Mouse (Mus musculus) thymus, adult 2 months (tissue): ENCODE results near the gene Nexn. TPM values are rescaled to one million over a fixed set of nuclear protein-coding genes. Genes with fewer than 3 reads are reported as not detected.

ENCODE experiments used
- DNase-seq: peaks from one replicate; pipeline ENCODE4 v3.0.0; 2021
- H3K27ac ChIP-seq: fragments of 200-500 bp; 2 replicates; pipeline ENCODE4 v1.5.1; 2012; ENCODE audit warnings: low read length, control low read depth; ENCODE audit not compliant: control insufficient read depth, insufficient read depth
- H3K27me3 ChIP-seq: fragments of 200-500 bp; 2 replicates; pipeline ENCODE4 v1.6.1; 2012; ENCODE audit warnings: mild to moderate bottlenecking, low read length, moderate library complexity, mixed read lengths; ENCODE audit not compliant: control insufficient read depth, insufficient read depth
- H3K36me3 ChIP-seq: fragments of 200-500 bp; 2 replicates; pipeline ENCODE4 v1.6.1; 2012; ENCODE audit warnings: mild to moderate bottlenecking, low read length, moderate library complexity; ENCODE audit not compliant: control insufficient read depth, insufficient read depth
- H3K4me1 ChIP-seq: fragments of 200-500 bp; replicated peaks from 2 replicates; pipeline ENCODE4 v1.6.1; 2012; ENCODE audit warnings: low read length; ENCODE audit not compliant: control insufficient read depth, insufficient read depth
- H3K4me3 ChIP-seq: fragments of 200-500 bp; 2 replicates; pipeline ENCODE4 v1.5.1; 2012; ENCODE audit warnings: mild to moderate bottlenecking, low read length, control low read depth, moderate library complexity; ENCODE audit not compliant: control insufficient read depth, insufficient read depth
- CTCF ChIP-seq: fragments of 200-500 bp; IDR thresholded peaks from 2 replicates; pipeline ENCODE4 v1.5.1; 2012; ENCODE audit warnings: mild to moderate bottlenecking, control low read depth, low read length, moderate library complexity, borderline replicate concordance; ENCODE audit not compliant: control insufficient read depth, poor library complexity, insufficient read depth; ENCODE audit errors: extremely low read depth
- POLR2A ChIP-seq: fragments of 200-500 bp; IDR thresholded peaks from 2 replicates; pipeline ENCODE4 v1.6.1; 2012; ENCODE audit warnings: mild to moderate bottlenecking, low read length, control low read depth, moderate library complexity; ENCODE audit not compliant: control insufficient read depth, poor library complexity, insufficient read depth; ENCODE audit errors: extremely low read depth
- WGBS: fragments of 180-500 bp; shearing (Covaris S2); methylation state at CpG from one replicate; pipeline ENCODE4 v1.1.7; 2018; 5-methylcytosine and 5-hydroxymethylcytosine counted together
- polyA plus RNA-seq: library from polyadenylated mRNA; depleted of rRNA; stranded (reverse); fragments of >200 nt; gene quantifications from 2 replicates; pipeline ENCODE4 v1.2.3, GENCODE M21; 2012

Gene Nexn
- polyA plus RNA-seq, 1 experiment, result 0.31 TPM

- TF ChIP-seq CTCF (no peak), POLR2A (no peak)
- Histone ChIP-seq H3K36me3 (peaks cover 5% of the 10 kb centered on the region), H3K4me3 (no peak overlapping the region), H3K4me1 (no peaks in the 10 kb centered on the region), H3K27me3 (no peaks in the 10 kb centered on the region), H3K27ac (no peak overlapping the region)
- no peak for DNase-seq
- 91% methylated on average over 6 of the region's 6 CpGs for WGBS
These were observed 25.7 kb upstream of the Nexn start for GRCm38 (mm10) chr3:152291895-152292294.

- DNase-seq, result no peak
- TF ChIP-seq POLR2A (no peak), CTCF (no peak)
- 97% methylated on average over 17 of the region's 17 CpGs for WGBS
- H3K27me3 ChIP-seq, result no peaks in the 10 kb centered on the region
- H3K4me1 ChIP-seq, result no peaks in the 10 kb centered on the region
- H3K4me3 ChIP-seq, result no peak overlapping the region
- H3K27ac ChIP-seq, result no peak overlapping the region
- H3K36me3 ChIP-seq, result no peaks in the 10 kb centered on the region
These were observed 24.1 kb upstream of the Nexn start for GRCm38 (mm10) chr3:152290175-152290798.

GRCm38 (mm10) chr3:152288740-152289139 lies 22.6 kb upstream of the Nexn start:
- no peaks in the 10 kb centered on the region for H3K27me3 ChIP-seq
- TF ChIP-seq POLR2A, result no peak
- TF ChIP-seq CTCF, result no peak
- no peak overlapping the region for H3K27ac ChIP-seq
- H3K4me3 ChIP-seq, result no peak overlapping the region
- WGBS, result 97% methylated on average over 4 of the region's 4 CpGs
- no peak for DNase-seq
- H3K36me3 ChIP-seq, result no peaks in the 10 kb centered on the region
- H3K4me1 ChIP-seq, result no peaks in the 10 kb centered on the region

- no peak for DNase-seq
- WGBS, result over 99% methylated on average over 5 of the region's 5 CpGs
- TF ChIP-seq POLR2A, result no peak
- no peak for TF ChIP-seq CTCF
- no peak overlapping the region for H3K27ac ChIP-seq
- no peak overlapping the region for H3K4me3 ChIP-seq
- no peaks in the 10 kb centered on the region for H3K4me1 ChIP-seq
- H3K36me3 ChIP-seq, result no peaks in the 10 kb centered on the region
- no peaks in the 10 kb centered on the region for H3K27me3 ChIP-seq
These were observed 22.1 kb upstream of the Nexn start for GRCm38 (mm10) chr3:152288276-152288675.

- 95% methylated on average over 9 of the region's 9 CpGs for WGBS
- H3K36me3 ChIP-seq, result no peaks in the 10 kb centered on the region
- TF ChIP-seq CTCF, result no peak
- TF ChIP-seq POLR2A, result no peak
These were observed 21.7 kb upstream of the Nexn start for GRCm38 (mm10) chr3:152287810-152288209.

GRCm38 (mm10) chr3:152284759-152285158 lies 18.6 kb upstream of the Nexn start:
- TF ChIP-seq POLR2A, result no peak
- no peak for TF ChIP-seq CTCF
- no peaks in the 10 kb centered on the region for H3K4me1 ChIP-seq
- H3K27ac ChIP-seq, result no peak overlapping the region
- no peak for DNase-seq
- H3K4me3 ChIP-seq, result no peak overlapping the region
- 96% methylated on average over 5 of the region's 5 CpGs for WGBS
- no peaks in the 10 kb centered on the region for H3K27me3 ChIP-seq
- H3K36me3 ChIP-seq, result no peaks in the 10 kb centered on the region

More at GRCm38 (mm10) chr3:152287810-152288209, 21.7 kb upstream of the Nexn start:
- Histone ChIP-seq H3K27ac (no peak overlapping the region), H3K4me1 (no peaks in the 10 kb centered on the region), H3K4me3 (no peak overlapping the region), H3K27me3 (no peaks in the 10 kb centered on the region)
- no peak for DNase-seq

GRCm38 (mm10) chr3:152284306-152284705 lies 18.2 kb upstream of the Nexn start:
- DNase-seq, result no peak
- 100% methylated on average over 1 of the region's 1 CpGs for WGBS
- H3K36me3 ChIP-seq, result no peaks in the 10 kb centered on the region
- TF ChIP-seq CTCF, result no peak
- TF ChIP-seq POLR2A, result no peak
- no peaks in the 10 kb centered on the region for H3K27me3 ChIP-seq
- H3K27ac ChIP-seq, result no peak overlapping the region
- no peak overlapping the region for H3K4me3 ChIP-seq
- no peaks in the 10 kb centered on the region for H3K4me1 ChIP-seq
